Mouse (Mus musculus) testis, adult 2 months (tissue): ENCODE measurements around the gene Pcgf1.

Experiments
- CTCF ChIP-seq: fragments of 200-500 bp; IDR thresholded peaks from 2 replicates; pipeline ENCODE4 v1.5.1; 2012; ENCODE audit warnings: low read depth, mild to moderate bottlenecking, inconsistent platforms, low read length, moderate library complexity; ENCODE audit not compliant: control insufficient read depth, insufficient read depth, insufficient replicate concordance
- POLR2A ChIP-seq: fragments of 200-500 bp; IDR thresholded peaks from 2 replicates; pipeline ENCODE4 v1.6.1; 2012; ENCODE audit warnings: low read depth, mild to moderate bottlenecking, inconsistent platforms, low read length, moderate library complexity; ENCODE audit not compliant: control insufficient read depth

- TF ChIP-seq CTCF (no peak), POLR2A (no peak)
Observed at GRCm38 (mm10) chr6:83115682-83116372, 38.2 kb downstream of the Pcgf1 start.
